Mouse (Mus musculus): ENCODE data around the gene Ripply2. TPM values are rescaled to one million over a fixed set of nuclear protein-coding genes. Genes with fewer than 3 reads are reported as not detected.

The Ripply2 gene
- total and polyA plus RNA-seq, 2 experiments from 2014 or later = 4.2 to 16.0 TPM

GRCm38 (mm10) chr9:86999956-87000582, 15.3 kb upstream of the Ripply2 start:
- Histone ChIP-seq H3K4me3 (ENCODE audit: low read length) (no peak overlapping the region), H3K4me2 (ENCODE audit: low read depth, low read length) (no peak overlapping the region), H3K9ac (replicated peaks; ENCODE audit: low read length) (no peak overlapping the region), H3K4me1 (ENCODE audit: insufficient read depth, low read length) (no peaks in the 10 kb centered on the region), H3K27me3 (ENCODE audit: insufficient read depth, low read length) (no peaks in the 10 kb centered on the region), H3K36me3 (ENCODE audit: insufficient read depth, low read length) (no peaks in the 10 kb centered on the region), H3K27ac (no peak overlapping the region), H3K9me3 (ENCODE audit: low read length) (no peaks in the 10 kb centered on the region)
- WGBS = 65% methylated on average over 2 of the region's 2 CpGs
- no peak for TF ChIP-seq CTCF (IDR thresholded peaks at IDR 0.05; ENCODE audit: low read depth)
- ATAC-seq (no peak), DNase-seq (ENCODE audit: low spot score) (no peak)

GRCm38 (mm10) chr9:87004701-87005434, 10.5 kb upstream of the Ripply2 start:
- H3K27ac ChIP-seq = no peak overlapping the region
- no peak for DNase-seq (ENCODE audit: low spot score)
- TF ChIP-seq CTCF (IDR thresholded peaks at IDR 0.05; ENCODE audit: low read depth) = no peak
- no peaks in the 10 kb centered on the region for H3K36me3 ChIP-seq (ENCODE audit: insufficient read depth, low read length)
- no peaks in the 10 kb centered on the region for H3K27me3 ChIP-seq (ENCODE audit: insufficient read depth, low read length)
- H3K4me3 ChIP-seq (ENCODE audit: low read length) = no peak overlapping the region
- WGBS = 68% methylated on average over 6 of the region's 6 CpGs
- no peak overlapping the region for H3K9ac ChIP-seq (replicated peaks; ENCODE audit: low read length)
- H3K9me3 ChIP-seq (ENCODE audit: low read length) = no peaks in the 10 kb centered on the region
- H3K4me1 ChIP-seq (ENCODE audit: insufficient read depth, low read length) = no peaks in the 10 kb centered on the region
- H3K4me2 ChIP-seq (ENCODE audit: low read depth, low read length) = no peak overlapping the region
- no peak for ATAC-seq

GRCm38 (mm10) chr9:87005435-87005779, 9.9 kb upstream of the Ripply2 start:
- no peak overlapping the region for H3K9ac ChIP-seq (replicated peaks; ENCODE audit: low read length)
- H3K4me1 ChIP-seq (ENCODE audit: insufficient read depth, low read length) = no peaks in the 10 kb centered on the region
- DNase-seq (ENCODE audit: low spot score) (no peak), ATAC-seq (no peak)
- no peaks in the 10 kb centered on the region for H3K9me3 ChIP-seq (ENCODE audit: low read length)
- H3K27me3 ChIP-seq (ENCODE audit: insufficient read depth, low read length) = no peaks in the 10 kb centered on the region
- H3K4me3 ChIP-seq (ENCODE audit: low read length) = no peak overlapping the region
- H3K27ac ChIP-seq = no peak overlapping the region
- H3K36me3 ChIP-seq (ENCODE audit: insufficient read depth, low read length) = no peaks in the 10 kb centered on the region
- WGBS = 66% methylated on average over 5 of the region's 5 CpGs
- TF ChIP-seq CTCF (IDR thresholded peaks at IDR 0.05; ENCODE audit: low read depth) = no peak
- H3K4me2 ChIP-seq (ENCODE audit: low read depth, low read length) = no peak overlapping the region

GRCm38 (mm10) chr9:87008507-87008906, 6.8 kb upstream of the Ripply2 start:
- H3K27ac ChIP-seq = no peak overlapping the region
- ATAC-seq (no peak), DNase-seq (ENCODE audit: low spot score) (no peak)
- 67% methylated on average over 6 of the region's 6 CpGs for WGBS
- no peaks in the 10 kb centered on the region for H3K27me3 ChIP-seq (ENCODE audit: insufficient read depth, low read length)
- TF ChIP-seq CTCF (IDR thresholded peaks at IDR 0.05; ENCODE audit: low read depth) = no peak
- no peak overlapping the region for H3K4me2 ChIP-seq (ENCODE audit: low read depth, low read length)
- no peaks in the 10 kb centered on the region for H3K4me1 ChIP-seq (ENCODE audit: insufficient read depth, low read length)
- no peak overlapping the region for H3K9ac ChIP-seq (replicated peaks; ENCODE audit: low read length)
- H3K9me3 ChIP-seq (ENCODE audit: low read length) = no peaks in the 10 kb centered on the region
- H3K4me3 ChIP-seq (ENCODE audit: low read length) = no peak overlapping the region
- no peaks in the 10 kb centered on the region for H3K36me3 ChIP-seq (ENCODE audit: insufficient read depth, low read length)

- Histone ChIP-seq H3K4me3 (ENCODE audit: low read length) (no peak overlapping the region), H3K4me1 (ENCODE audit: insufficient read depth, low read length) (no peaks in the 10 kb centered on the region), H3K27me3 (ENCODE audit: insufficient read depth, low read length) (no peaks in the 10 kb centered on the region), H3K4me2 (ENCODE audit: low read depth, low read length) (no peak overlapping the region), H3K9ac (replicated peaks; ENCODE audit: low read length) (no peak overlapping the region), H3K9me3 (ENCODE audit: low read length) (no peaks in the 10 kb centered on the region), H3K27ac (no peak overlapping the region), H3K36me3 (ENCODE audit: insufficient read depth, low read length) (no peaks in the 10 kb centered on the region)
- ATAC-seq (peak; percentile 64), DNase-seq (ENCODE audit: low spot score) (no peak)
- TF ChIP-seq CTCF (IDR thresholded peaks at IDR 0.05; ENCODE audit: low read depth) = no peak
- WGBS = 45% methylated on average over 1 of the region's 1 CpGs
These were observed 6.4 kb upstream of the Ripply2 start for GRCm38 (mm10) chr9:87008919-87009318.

GRCm38 (mm10) chr9:87015938-87016294, 579 bp downstream of the Ripply2 start:
- no peaks in the 10 kb centered on the region for H3K9me3 ChIP-seq (ENCODE audit: low read length)
- no peaks in the 10 kb centered on the region for H3K27me3 ChIP-seq (ENCODE audit: insufficient read depth, low read length)
- peak; percentile 76 for ATAC-seq
- no peak for TF ChIP-seq CTCF (IDR thresholded peaks at IDR 0.05; ENCODE audit: low read depth)
- peak; percentile 36 for DNase-seq (ENCODE audit: low spot score)
- peak overlapping the region; percentile 65; the same call in 1 of the 2 replicates for H3K27ac ChIP-seq
- WGBS = 3% methylated on average over 10 of the region's 10 CpGs
- no peaks in the 10 kb centered on the region for H3K36me3 ChIP-seq (ENCODE audit: insufficient read depth, low read length)
- peak overlapping the region; percentile 58 for H3K4me3 ChIP-seq (ENCODE audit: low read length)
- H3K4me1 ChIP-seq (ENCODE audit: insufficient read depth, low read length) = no peaks in the 10 kb centered on the region
- peak overlapping the region; percentile 71 for H3K4me2 ChIP-seq (ENCODE audit: low read depth, low read length)
- peak overlapping the region; percentile 64 for H3K9ac ChIP-seq (replicated peaks; ENCODE audit: low read length)
